Mouse (Mus musculus) liver, adult 2 months (tissue): ENCODE data around the gene Kmt5a. TPM values are rescaled to one million over a fixed set of nuclear protein-coding genes. Genes with fewer than 3 reads are reported as not detected.

Experiments
- DNase-seq: peaks from one replicate; pipeline ENCODE4 v3.0.0-alpha.2; 2011; ENCODE audit warnings: low read depth, low spot score; ENCODE audit errors: extremely low read depth
- H3K27ac ChIP-seq: fragments of 200-500 bp; replicated peaks from 2 replicates; pipeline ENCODE4 v1.5.1; 2012; ENCODE audit warnings: low read depth, mild to moderate bottlenecking, control low read depth, inconsistent platforms, low read length; ENCODE audit not compliant: insufficient read depth
- H3K27me3 ChIP-seq: fragments of 200-500 bp; 2 replicates; pipeline ENCODE4 v1.6.1; 2012; ENCODE audit warnings: mild to moderate bottlenecking, moderate library complexity, low read length, inconsistent platforms; ENCODE audit not compliant: control insufficient read depth, insufficient read depth
- H3K36me3 ChIP-seq: fragments of 200-500 bp; 2 replicates; pipeline ENCODE4 v1.6.1; 2012; ENCODE audit warnings: low read length, inconsistent platforms; ENCODE audit not compliant: control insufficient read depth, insufficient read depth
- H3K4me1 ChIP-seq: fragments of 200-500 bp; 2 replicates; pipeline ENCODE4 v1.6.1; 2011; ENCODE audit warnings: low read length; ENCODE audit not compliant: control insufficient read depth, insufficient read depth
- H3K4me3 ChIP-seq: fragments of 200-500 bp; 2 replicates; pipeline ENCODE4 v1.5.1; 2011; ENCODE audit warnings: low read depth, mild to moderate bottlenecking, control low read depth, low read length, moderate library complexity; ENCODE audit not compliant: insufficient read depth
- H3K79me2 ChIP-seq: fragments of 200-500 bp; 2 replicates; pipeline ENCODE4 v1.6.1; 2012; ENCODE audit warnings: inconsistent platforms, mild to moderate bottlenecking, low read length, moderate library complexity; ENCODE audit not compliant: control insufficient read depth, insufficient read depth
- H3K9ac ChIP-seq: fragments of 200-500 bp; 2 replicates; pipeline ENCODE4 v1.6.1; 2012; ENCODE audit warnings: low read depth, mild to moderate bottlenecking, control low read depth, inconsistent platforms, low read length
- CTCF ChIP-seq: fragments of 200-500 bp; IDR thresholded peaks from 2 replicates; pipeline ENCODE4 v1.5.1; 2011; ENCODE audit warnings: low read depth, low read length, control low read depth
- POLR2A ChIP-seq: fragments of 200-500 bp; IDR thresholded peaks from 2 replicates; pipeline ENCODE4 v1.6.1; 2011; ENCODE audit warnings: low read length, control low read depth; ENCODE audit not compliant: insufficient read depth; ENCODE audit errors: extremely low read depth
- WGBS: fragments of 180-500 bp; shearing (Covaris S2); methylation state at CpG from one replicate; pipeline ENCODE4 v1.1.7; 2018; 5-methylcytosine and 5-hydroxymethylcytosine counted together
- polyA plus RNA-seq: library from polyadenylated mRNA; depleted of rRNA; stranded (reverse); fragments of >200 nt; gene quantifications from 2 replicates; pipeline ENCODE4 v1.2.3, GENCODE M21; 2012
- total RNA-seq: library from RNA; depleted of rRNA; stranded (reverse); fragments of >200 nt; gene quantifications from 2 replicates; pipeline ENCODE4 v1.2.3, GENCODE M21; 2014

The Kmt5a gene
- total and polyA plus RNA-seq, 2 experiments, result 9.6 to 14.7 TPM

- Histone ChIP-seq H3K79me2 (peaks cover 6% of the 10 kb centered on the region), H3K9ac (peak overlapping the region; percentile 69), H3K4me1 (peaks cover 1% of the 10 kb centered on the region; the same call in 1 of the 2 replicates), H3K4me3 (peak overlapping the region; percentile 82), H3K27ac (peak overlapping the region; percentile 93), H3K36me3 (no peaks in the 10 kb centered on the region), H3K27me3 (no peaks in the 10 kb centered on the region)
- TF ChIP-seq CTCF, result no peak
- no peak for TF ChIP-seq POLR2A
- DNase-seq, result no peak
- under 1% methylated on average over 13 of the region's 13 CpGs for WGBS
Observed at GRCm38 (mm10) chr5:124482436-124482965, 42.8 kb downstream of the Kmt5a start.

GRCm38 (mm10) chr5:124482966-124483654 is 43.4 kb downstream of the Kmt5a start, which contains the start of gene Snrnp35:
Snrnp35 (plus strand) TSS chr5:124483134.
- Histone ChIP-seq H3K36me3 (no peaks in the 10 kb centered on the region), H3K4me1 (0 out of 2 replicates have a peak, but pooled peaks cover 1% of the 10 kb centered on the region), H3K9ac (peak within 1 kb of the TSS; percentile 87), H3K27me3 (no peaks in the 10 kb centered on the region), H3K27ac (peak within 1 kb of the TSS; percentile 93), H3K4me3 (peak within 1 kb of the TSS; percentile 82), H3K79me2 (peaks cover under 1% of the 10 kb centered on the region)
- TF ChIP-seq POLR2A (peak; percentile 66; the same call in 1 of the 2 replicates), CTCF (no peak)
- WGBS, result under 1% methylated on average over 48 of the region's 48 CpGs
- peak; percentile 84 for DNase-seq

GRCm38 (mm10) chr5:124483655-124484396 is 44.1 kb downstream of the Kmt5a start:
- H3K4me1 ChIP-seq, result 0 out of 2 replicates have a peak, but pooled peaks cover 1% of the 10 kb centered on the region
- H3K4me3 ChIP-seq, result peak overlapping the region; percentile 82
- peak overlapping the region; percentile 87 for H3K9ac ChIP-seq
- WGBS, result 6% methylated on average over 15 of the region's 15 CpGs
- peak overlapping the region; percentile 84 for H3K27ac ChIP-seq
- H3K27me3 ChIP-seq, result no peaks in the 10 kb centered on the region
- no peaks in the 10 kb centered on the region; the same call in 1 of the 2 replicates for H3K79me2 ChIP-seq
- DNase-seq, result no peak
- TF ChIP-seq CTCF, result no peak
- H3K36me3 ChIP-seq, result no peaks in the 10 kb centered on the region

- Histone ChIP-seq H3K36me3 (no peaks in the 10 kb centered on the region), H3K27me3 (no peaks in the 10 kb centered on the region), H3K4me1 (0 out of 2 replicates have a peak, but pooled peaks cover 1% of the 10 kb centered on the region), H3K27ac (no peak overlapping the region), H3K4me3 (no peak overlapping the region), H3K9ac (no peak overlapping the region), H3K79me2 (no peaks in the 10 kb centered on the region; the same call in 1 of the 2 replicates)
- DNase-seq, result no peak
- WGBS, result 57% methylated on average over 5 of the region's 5 CpGs
- TF ChIP-seq CTCF (no peak), POLR2A (no peak)
Observed at GRCm38 (mm10) chr5:124485654-124486053, 45.9 kb downstream of the Kmt5a start.

- H3K27me3 ChIP-seq, result no peaks in the 10 kb centered on the region
- no peak overlapping the region for H3K4me3 ChIP-seq
- no peaks in the 10 kb centered on the region for H3K4me1 ChIP-seq
- H3K79me2 ChIP-seq, result no peaks in the 10 kb centered on the region; the same call in 1 of the 2 replicates
- DNase-seq, result no peak
- 91% methylated on average over 3 of the region's 3 CpGs for WGBS
- no peak overlapping the region for H3K27ac ChIP-seq
- H3K36me3 ChIP-seq, result no peaks in the 10 kb centered on the region
- H3K9ac ChIP-seq, result no peak overlapping the region
- TF ChIP-seq CTCF, result no peak
- TF ChIP-seq POLR2A, result no peak
Observed at GRCm38 (mm10) chr5:124488885-124489284, 49.2 kb downstream of the Kmt5a start.
